Comparison of ENCODE assay signal across 13 mouse cellular contexts in genomic region chr8:94567159-94567849, GRCm38 (mm10). TPM values are rescaled to one million over a fixed set of nuclear protein-coding genes. Genes with fewer than 3 reads are reported as not detected.
DNase-seq lines count a peak whose midpoint lies in the region; ATAC-seq and TF ChIP-seq lines count a peak whose summit lies in the region.
"Had no signal": no experiment of that assay in that cellular context is flagged by ENCODE, and none has a peak within 500 bp of the region (broad histone marks: within the 10 kb centered on the region; RNA-seq: fewer than 3 reads in every experiment).

No protein-coding gene starts in this region.

- TF ChIP-seq CTCF in cerebellum, adult 2 months (IDR thresholded peaks at IDR 0.05; ENCODE audit: borderline replicate concordance, insufficient read depth, low read depth, low read length): no peak
- peak; percentile 51 for TF ChIP-seq CTCF in midbrain, postnatal 0 days (IDR thresholded peaks at IDR 0.05)

- peak overlapping the region; percentile 24 for H3K4me2 ChIP-seq in hindbrain, embryonic 12.5 days (replicated peaks)
- 0 out of 2 replicates have a peak overlapping the region, but pooled peaks have one; percentile 20 for H3K4me2 ChIP-seq in midbrain, postnatal 0 days (ENCODE audit: low read depth, low read length, poor library complexity, severe bottlenecking)
- H3K4me2 ChIP-seq: embryonic facial prominence, embryonic 15.5 days had no signal

- intact Hi-C loops in heart, postnatal 14 days (cut with DNase I): no loop called here

- 26% methylated on average over 8 of the region's 8 CpGs for WGBS in cerebellum, adult 2 months
- 48% methylated on average over 8 of the region's 8 CpGs for WGBS in hindbrain, embryonic 12.5 days
- WGBS in midbrain, postnatal 0 days: 31% methylated on average over 8 of the region's 8 CpGs

- no peak overlapping the region for H3K9ac ChIP-seq in hindbrain, embryonic 12.5 days
- no peak overlapping the region for H3K9ac ChIP-seq in midbrain, postnatal 0 days (replicated peaks; ENCODE audit: low read length, poor library complexity, severe bottlenecking)
- H3K9ac ChIP-seq: embryonic facial prominence, embryonic 15.5 days had no signal

- no peaks in the 10 kb centered on the region for H3K27me3 ChIP-seq in cerebellum, adult 2 months (ENCODE audit: control insufficient read depth, insufficient read depth, low read length)
- peaks cover 3% of the 10 kb centered on the region; the same call in 1 of the 2 replicates for H3K27me3 ChIP-seq in hindbrain, embryonic 12.5 days
- no peaks in the 10 kb centered on the region; the same call in 1 of the 2 replicates for H3K27me3 ChIP-seq in midbrain, postnatal 0 days (ENCODE audit: insufficient read depth, low read length)
- H3K27me3 ChIP-seq: embryonic facial prominence, embryonic 15.5 days had no signal

- no peaks in the 10 kb centered on the region for H3K9me3 ChIP-seq in hindbrain, embryonic 12.5 days (replicated peaks)
- no peaks in the 10 kb centered on the region for H3K9me3 ChIP-seq in midbrain, postnatal 0 days (ENCODE audit: low read length)
- H3K9me3 ChIP-seq: embryonic facial prominence, embryonic 15.5 days; limb, embryonic 10.5 days had no signal

- H3K27ac ChIP-seq in cerebellum, adult 2 months (ENCODE audit: insufficient read depth, low read length): no peak overlapping the region
- H3K27ac ChIP-seq in hindbrain, embryonic 12.5 days: peak overlapping the region; percentile 69
- H3K27ac ChIP-seq in midbrain, postnatal 0 days (ENCODE audit: low read depth, low read length): peak overlapping the region; percentile 77
- H3K27ac ChIP-seq: embryonic facial prominence, embryonic 15.5 days; limb, embryonic 10.5 days had no signal

- TF ChIP-seq POLR2A in cerebellum, adult 2 months (IDR thresholded peaks at IDR 0.05; ENCODE audit: borderline replicate concordance, insufficient read depth, low read length): no peak

- H3K4me3 ChIP-seq in cerebellum, adult 2 months (replicated peaks; ENCODE audit: insufficient read depth, low read depth, low read length): no peak overlapping the region
- H3K4me3 ChIP-seq in hindbrain, embryonic 12.5 days: no peak overlapping the region
- H3K4me3 ChIP-seq in midbrain, postnatal 0 days (ENCODE audit: low read depth, low read length): no peak overlapping the region
- H3K4me3 ChIP-seq: embryonic facial prominence, embryonic 15.5 days; limb, embryonic 10.5 days had no signal

- peak; percentile 69 to 76 for DNase-seq in cerebellum, postnatal 10 days
- DNase-seq in cerebellum, adult 2 months: no peak
- peak; percentile 33 for DNase-seq in embryo, embryonic 9.5 days (ENCODE audit: extremely low spot score)
- peak; percentile 89 for DNase-seq in midbrain, postnatal 0 days (ENCODE audit: low spot score)
- DNase-seq in frontal cortex, postnatal 10 days (ENCODE audit: low spot score in 2 of 2): no peak
- no peak for DNase-seq in thymus, postnatal 10 days (ENCODE audit: low spot score in 2 of 2)
- no peak for DNase-seq in heart, postnatal 14 days
- DNase-seq: gastrocnemius, postnatal 10 days; lung, adult 2 months; thymus, adult 18-20 months had no signal

- H3K4me1 ChIP-seq in cerebellum, adult 2 months (ENCODE audit: control insufficient read depth, insufficient read depth, low read length): no peaks in the 10 kb centered on the region; the same call in 1 of the 2 replicates
- H3K4me1 ChIP-seq in hindbrain, embryonic 12.5 days: peaks cover 20% of the 10 kb centered on the region
- H3K4me1 ChIP-seq in midbrain, postnatal 0 days (ENCODE audit: insufficient read depth, low read length): peaks cover 16% of the 10 kb centered on the region
- H3K4me1 ChIP-seq: embryonic facial prominence, embryonic 15.5 days had no signal

- peak; percentile 93 for ATAC-seq in hindbrain, embryonic 12.5 days (ENCODE audit: low FRiP score)
- peak; percentile 88; the same call in 1 of the 2 replicates for ATAC-seq in midbrain, postnatal 0 days (ENCODE audit: low FRiP score)

- no peaks in the 10 kb centered on the region for H3K36me3 ChIP-seq in hindbrain, embryonic 12.5 days
- no peaks in the 10 kb centered on the region for H3K36me3 ChIP-seq in midbrain, postnatal 0 days (ENCODE audit: insufficient read depth, low read length)
- H3K36me3 ChIP-seq: embryonic facial prominence, embryonic 15.5 days had no signal

RNA-seq across cellular contexts. Expression of gene Rspry1, which starts 34.4 kb away (rescaled TPM):
- polyA plus RNA-seq in cerebellum, adult 2 months (2012; rRNA removed): 22.0 TPM in 2 replicates
- polyA plus RNA-seq in hindbrain, embryonic 12.5 days (2016; fragmentation: Nextera tagmentation; extraction: Ambion mirVana): 53.6 and 54.8 TPM in 2 replicates
- 42.7 and 53.2 TPM in 2 replicates for total RNA-seq in midbrain, postnatal 0 days (2014; rRNA removed)
- polyA plus RNA-seq in midbrain, postnatal 0 days (2015; fragmentation: Nextera tagmentation; extraction: Ambion mirVana): 35.5 and 35.9 TPM in 2 replicates
- 10 to 100 TPM; 12.9 to 14.9 TPM for total RNA-seq in heart, postnatal 14 days (2021)

RNA-seq across cellular contexts. Expression of gene Fam192a, which starts 34.5 kb away (rescaled TPM):
- polyA plus RNA-seq in cerebellum, adult 2 months (2012; rRNA removed): 56.1 and 57.6 TPM in 2 replicates
- polyA plus RNA-seq in hindbrain, embryonic 12.5 days (2016; fragmentation: Nextera tagmentation; extraction: Ambion mirVana): 89.6 and 99.7 TPM in 2 replicates
- 29.2 and 36.3 TPM in 2 replicates for total RNA-seq in midbrain, postnatal 0 days (2014; rRNA removed)
- polyA plus RNA-seq in midbrain, postnatal 0 days (2015; fragmentation: Nextera tagmentation; extraction: Ambion mirVana): 59.6 and 62.2 TPM in 2 replicates
- 10 to 100 TPM; 18.7 to 20.4 TPM for total RNA-seq in heart, postnatal 14 days (2021)

RNA-seq across cellular contexts. Expression of gene Cpne2, which starts 34.5 kb away (rescaled TPM):
- polyA plus RNA-seq in cerebellum, adult 2 months (2012; rRNA removed): 39.3 and 46.3 TPM in 2 replicates
- 10.4 and 11.9 TPM in 2 replicates for polyA plus RNA-seq in hindbrain, embryonic 12.5 days (2016; fragmentation: Nextera tagmentation; extraction: Ambion mirVana)
- total RNA-seq in midbrain, postnatal 0 days (2014; rRNA removed): 42.4 and 46.3 TPM in 2 replicates
- polyA plus RNA-seq in midbrain, postnatal 0 days (2015; fragmentation: Nextera tagmentation; extraction: Ambion mirVana): 34.3 and 43.3 TPM in 2 replicates
- total RNA-seq in heart, postnatal 14 days (2021): 1 to 10 TPM; 5.3 to 5.8 TPM

Comparison
In these comparisons a context has a peak if more than half of its experiments do, and no peak if none do; other contexts are left out.
1. DNase-seq: peak in cerebellum, postnatal 10 days (2 of 2), embryo, embryonic 9.5 days (single experiment) and midbrain, postnatal 0 days (single experiment); none in cerebellum, adult 2 months (0 of 2), frontal cortex, postnatal 10 days (0 of 2), thymus, postnatal 10 days (0 of 2) and heart, postnatal 14 days (0 of 2).